Mouse (Mus musculus): Measurements from ENCODE around the gene Lypd6.

DNA sequence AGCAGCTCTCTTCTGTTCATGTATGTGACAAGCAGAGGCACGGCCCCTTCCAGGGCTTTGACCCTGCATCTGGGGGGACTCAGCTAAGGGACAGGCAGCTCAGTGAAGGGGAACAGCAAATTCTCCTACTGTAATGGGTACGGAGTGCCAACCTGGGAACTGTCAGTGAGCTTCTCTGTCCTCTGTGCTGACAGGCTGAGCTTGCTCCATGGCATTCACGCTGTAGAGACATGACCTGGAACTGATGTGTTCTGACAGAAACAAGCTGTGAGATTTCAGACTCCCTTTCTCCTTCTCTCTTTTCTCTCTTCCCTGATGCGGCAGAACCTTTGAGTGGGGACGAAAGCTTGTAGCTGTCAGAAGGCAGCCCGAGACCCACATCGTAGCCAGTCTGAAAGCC lies 154.3 kb downstream of the Lypd6 start:
- TF ChIP-seq CTCF (IDR thresholded peaks at IDR 0.05; ENCODE audit: low read depth) (no peak), EP300 (IDR thresholded peaks at IDR 0.05; ENCODE audit: low read depth) (no peak)
